Mouse (Mus musculus) kidney, postnatal 0 days (tissue): ENCODE measurements around the gene Slc7a11. TPM values are rescaled to one million over a fixed set of nuclear protein-coding genes. Genes with fewer than 3 reads are reported as not detected.

Experiments used
- ATAC-seq: fragments of 200-750 bp; cut with Nextera tagmentation; replicated peaks from 2 replicates; pipeline ENCODE4 v1.8.0; 2017; ENCODE audit warnings: low read depth, moderate number of reproducible peaks, moderate TSS enrichment, moderate library complexity; ENCODE audit not compliant: low FRiP score
- DNase-seq: peaks from one replicate; pipeline ENCODE4 v3.0.0-alpha.2; 2016; ENCODE audit warnings: low spot score
- H3K27ac ChIP-seq: fragments of 300-500 bp; sonication (generic); 2 replicates; pipeline ENCODE4 v1.5.1; 2014; ENCODE audit warnings: mild to moderate bottlenecking
- H3K27me3 ChIP-seq: fragments of 300-500 bp; sonication (generic); 2 replicates; pipeline ENCODE4 v1.6.1; 2014; ENCODE audit warnings: low read length, mixed read lengths; ENCODE audit not compliant: insufficient read depth
- H3K36me3 ChIP-seq: fragments of 300-500 bp; sonication (generic); 2 replicates; pipeline ENCODE4 v1.6.1; 2014; ENCODE audit warnings: low read length, mixed read lengths; ENCODE audit not compliant: insufficient read depth
- H3K4me1 ChIP-seq: fragments of 300-500 bp; sonication (generic); replicated peaks from 2 replicates; pipeline ENCODE4 v1.6.1; 2014; ENCODE audit warnings: antibody characterized with exemption, low read length, mixed read lengths; ENCODE audit not compliant: insufficient read depth
- H3K4me2 ChIP-seq: fragments of 300-500 bp; sonication (generic); 2 replicates; pipeline ENCODE4 v1.6.1; 2014; ENCODE audit warnings: mild to moderate bottlenecking, low read length, moderate library complexity, mixed read lengths
- H3K4me3 ChIP-seq: fragments of 300-500 bp; sonication (generic); replicated peaks from 2 replicates; pipeline ENCODE4 v1.5.1; 2014; ENCODE audit warnings: low read depth, low read length
- H3K9ac ChIP-seq: fragments of 300-500 bp; sonication (generic); 2 replicates; pipeline ENCODE4 v1.6.1; 2014; ENCODE audit warnings: low read depth, low read length
- H3K9me3 ChIP-seq: fragments of 300-500 bp; sonication (generic); replicated peaks from 2 replicates; pipeline ENCODE4 v1.6.1; 2016; ENCODE audit warnings: low read length, inconsistent platforms, mixed read lengths
- CTCF ChIP-seq: IDR thresholded peaks from 2 replicates; pipeline ENCODE4 v1.5.1; 2016; ENCODE audit warnings: antibody characterized with exemption, low read depth, mild to moderate bottlenecking, moderate library complexity
- WGBS: fragments of 180-500 bp; shearing (Covaris S2); extraction: QIAGEN DNeasy Blood & Tissue Kit; methylation state at CpG from one replicate; pipeline ENCODE4 v1.1.7; 2014; 5-methylcytosine and 5-hydroxymethylcytosine counted together
- polyA plus RNA-seq: library from polyadenylated mRNA; unstranded; fragments of >200 nt; fragmentation: Nextera tagmentation; extraction: Ambion mirVana; gene quantifications from 2 replicates; pipeline ENCODE4 v1.2.1, GENCODE M21; 2015

Slc7a11 gene
- polyA plus RNA-seq, 1 experiment from 2014 or later = 0.20 TPM

- WGBS = 48% methylated on average over 10 of the region's 10 CpGs
- no peaks in the 10 kb centered on the region for H3K36me3 ChIP-seq
- TF ChIP-seq CTCF = no peak
- H3K4me1 ChIP-seq = no peaks in the 10 kb centered on the region
- no peaks in the 10 kb centered on the region for H3K9me3 ChIP-seq
- H3K4me2 ChIP-seq = no peak overlapping the region
- peak; percentile 12 for DNase-seq
- no peak for ATAC-seq
- no peak overlapping the region for H3K9ac ChIP-seq
- no peaks in the 10 kb centered on the region for H3K27me3 ChIP-seq
- H3K4me3 ChIP-seq = no peak overlapping the region
- no peak overlapping the region for H3K27ac ChIP-seq
Observed at GRCm38 (mm10) chr3:50445050-50445775, 1.8 kb upstream of the Slc7a11 start.

- DNase-seq = no peak
- TF ChIP-seq CTCF = no peak
- WGBS = 18% methylated on average over 9 of the region's 9 CpGs
Observed at GRCm38 (mm10) chr3:50443942-50444341, 528 bp upstream of the Slc7a11 start.

GRCm38 (mm10) chr3:50442341-50443292 lies 797 bp downstream of the Slc7a11 start:
- DNase-seq (no peak), ATAC-seq (no peak)
- no peaks in the 10 kb centered on the region for H3K27me3 ChIP-seq
- TF ChIP-seq CTCF = no peak
- H3K9me3 ChIP-seq = no peaks in the 10 kb centered on the region
- peak overlapping the region; percentile 71 for H3K4me2 ChIP-seq
- H3K9ac ChIP-seq = no peak overlapping the region
- H3K36me3 ChIP-seq = no peaks in the 10 kb centered on the region
- H3K4me3 ChIP-seq = peak overlapping the region; percentile 29
- WGBS = 70% methylated on average over 19 of the region's 19 CpGs
- H3K27ac ChIP-seq = no peak overlapping the region
- no peaks in the 10 kb centered on the region for H3K4me1 ChIP-seq

More at GRCm38 (mm10) chr3:50443942-50444341, 528 bp upstream of the Slc7a11 start:
- no peaks in the 10 kb centered on the region for H3K9me3 ChIP-seq
- H3K4me2 ChIP-seq = peak overlapping the region; percentile 71
- no peaks in the 10 kb centered on the region for H3K36me3 ChIP-seq
- H3K4me3 ChIP-seq = peak overlapping the region; percentile 29
- no peak overlapping the region for H3K27ac ChIP-seq
- no peak for ATAC-seq
- H3K27me3 ChIP-seq = no peaks in the 10 kb centered on the region
- H3K9ac ChIP-seq = no peak overlapping the region
- H3K4me1 ChIP-seq = no peaks in the 10 kb centered on the region

GRCm38 (mm10) chr3:50441330-50441729 lies 2.1 kb downstream of the Slc7a11 start:
- no peaks in the 10 kb centered on the region for H3K27me3 ChIP-seq
- H3K4me1 ChIP-seq = no peaks in the 10 kb centered on the region
- no peak overlapping the region for H3K4me2 ChIP-seq
- TF ChIP-seq CTCF = no peak
- no peak overlapping the region for H3K27ac ChIP-seq
- no peaks in the 10 kb centered on the region for H3K36me3 ChIP-seq
- H3K9ac ChIP-seq = no peak overlapping the region
- no peak for DNase-seq
- ATAC-seq = no peak
- WGBS = 80% methylated on average over 3 of the region's 3 CpGs
- H3K9me3 ChIP-seq = no peaks in the 10 kb centered on the region
- H3K4me3 ChIP-seq = no peak overlapping the region

GRCm38 (mm10) chr3:50440409-50440808 lies 3.0 kb downstream of the Slc7a11 start:
- Histone ChIP-seq H3K4me3 (no peak overlapping the region), H3K4me1 (no peaks in the 10 kb centered on the region), H3K36me3 (no peaks in the 10 kb centered on the region), H3K27me3 (no peaks in the 10 kb centered on the region), H3K9ac (no peak overlapping the region), H3K4me2 (no peak overlapping the region), H3K27ac (no peak overlapping the region), H3K9me3 (no peaks in the 10 kb centered on the region)
- ATAC-seq (no peak), DNase-seq (no peak)
- no peak for TF ChIP-seq CTCF
- WGBS = 43% methylated on average over 2 of the region's 2 CpGs

- WGBS = 90% methylated on average over 5 of the region's 5 CpGs
Observed at GRCm38 (mm10) chr3:50439429-50439828, 4.0 kb downstream of the Slc7a11 start.

More at GRCm38 (mm10) chr3:50439429-50439828, 4.0 kb downstream of the Slc7a11 start:
- DNase-seq = no peak
- Histone ChIP-seq H3K4me3 (no peak overlapping the region), H3K9ac (no peak overlapping the region), H3K4me2 (no peak overlapping the region), H3K9me3 (no peaks in the 10 kb centered on the region), H3K36me3 (no peaks in the 10 kb centered on the region), H3K27me3 (no peaks in the 10 kb centered on the region), H3K4me1 (no peaks in the 10 kb centered on the region), H3K27ac (no peak overlapping the region)
- TF ChIP-seq CTCF = no peak
- no peak for ATAC-seq
